Mouse (Mus musculus) testis, adult 2 months (tissue): Measurements from ENCODE around the gene Dnm2.
"Not testable (repeated sequence)": the region's sequence is repeated elsewhere in the genome, so short reads cannot be mapped to it uniquely, and the experiment has no call there.

Source experiments
- CTCF ChIP-seq: fragments of 200-500 bp; IDR thresholded peaks from 2 replicates; pipeline ENCODE4 v1.5.1; 2012; ENCODE audit warnings: low read depth, mild to moderate bottlenecking, inconsistent platforms, low read length, moderate library complexity; ENCODE audit not compliant: control insufficient read depth, insufficient read depth, insufficient replicate concordance
- POLR2A ChIP-seq: fragments of 200-500 bp; IDR thresholded peaks from 2 replicates; pipeline ENCODE4 v1.6.1; 2012; ENCODE audit warnings: low read depth, mild to moderate bottlenecking, inconsistent platforms, low read length, moderate library complexity; ENCODE audit not compliant: control insufficient read depth

DNA sequence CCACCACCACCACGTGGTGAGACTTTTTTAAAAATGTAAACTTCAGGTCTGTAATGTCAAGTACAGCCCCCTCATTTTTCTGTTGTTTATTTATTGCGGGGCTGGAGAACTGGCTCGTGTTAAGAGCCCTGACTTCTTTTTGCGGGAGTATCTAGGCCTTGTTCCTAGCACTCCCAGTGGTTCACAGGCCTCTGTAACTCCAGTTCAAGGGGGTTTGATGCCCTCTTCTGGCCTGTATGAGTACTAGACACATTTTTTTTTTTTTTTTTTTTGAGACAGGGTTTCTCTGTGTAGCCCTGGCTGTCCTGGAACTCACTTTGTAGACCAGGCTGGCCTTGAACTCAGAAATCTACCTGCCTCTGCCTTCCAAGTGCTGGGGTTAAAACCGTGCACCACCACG is 94.0 kb downstream of the Dnm2 start:
- not testable (repeated sequence) for TF ChIP-seq CTCF, POLR2A
